Mouse (Mus musculus) B cell, adult 2 months (primary cell): ENCODE measurements around the gene Bdkrb1.

ENCODE experiments used
- DNase-seq, 2 experiments: peaks; one replicate each; pipeline ENCODE4 v3.0.0; 2022

Gene Bdkrb1

DNA sequence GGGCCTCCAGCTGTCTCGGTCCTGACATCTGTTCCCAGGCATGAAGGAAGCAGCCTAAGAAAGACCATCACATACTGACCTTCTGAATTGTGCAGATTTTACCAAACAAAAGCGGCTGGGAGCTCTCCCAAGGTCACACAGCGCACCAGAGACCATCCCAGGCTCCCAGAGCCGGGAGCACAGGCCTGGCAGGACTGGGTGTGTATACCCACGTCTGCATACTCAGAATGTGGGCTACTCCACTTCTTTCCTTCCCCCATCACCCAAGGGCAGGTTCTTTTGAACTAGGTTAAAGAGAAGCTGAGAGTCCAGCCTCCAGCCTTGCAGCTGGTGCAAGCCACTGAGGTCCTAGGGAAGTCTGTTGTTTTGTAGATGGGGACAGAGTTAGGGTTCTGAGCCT is 3.8 kb upstream of the Bdkrb1 start:
- no peak for DNase-seq

DNA sequence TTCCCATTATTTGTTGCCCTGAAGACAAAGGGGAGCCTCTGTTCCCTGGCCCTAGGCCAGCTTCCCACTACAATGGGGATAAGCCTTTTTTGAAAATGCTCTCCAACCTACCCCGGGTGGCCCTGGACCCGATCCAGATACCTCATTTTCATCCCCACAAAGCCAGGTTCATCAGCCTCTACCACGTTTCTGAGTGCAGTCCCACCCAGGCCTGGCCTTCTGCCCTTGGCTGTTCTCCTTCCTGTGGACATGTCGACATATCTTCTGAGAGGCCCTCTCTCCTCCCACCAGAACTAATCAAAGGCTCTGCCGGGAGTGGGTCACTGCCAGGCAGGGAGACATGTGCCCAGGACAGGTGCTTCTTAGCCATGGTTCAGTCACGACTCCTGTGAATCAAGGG is 1.3 kb upstream of the Bdkrb1 start:
- DNase-seq = no peak

DNA sequence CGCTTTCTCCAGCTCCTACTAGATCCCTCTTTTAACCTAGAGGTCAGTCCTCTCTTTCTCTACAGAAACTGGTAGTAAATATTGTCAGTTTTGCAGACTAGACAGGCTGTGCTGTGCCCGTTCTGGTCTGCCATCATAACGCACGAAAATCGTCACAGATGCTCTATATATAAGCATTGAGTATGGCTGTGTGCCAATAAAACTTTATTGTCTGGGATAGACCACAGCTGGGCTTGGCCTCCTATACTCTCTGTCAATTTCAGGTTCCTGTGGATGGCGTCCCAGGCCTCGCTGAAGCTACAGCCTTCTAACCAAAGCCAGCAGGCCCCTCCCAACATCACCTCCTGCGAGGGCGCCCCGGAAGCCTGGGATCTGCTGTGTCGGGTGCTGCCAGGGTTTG is 1.0 kb downstream of the Bdkrb1 start:
- no peak for DNase-seq

DNA sequence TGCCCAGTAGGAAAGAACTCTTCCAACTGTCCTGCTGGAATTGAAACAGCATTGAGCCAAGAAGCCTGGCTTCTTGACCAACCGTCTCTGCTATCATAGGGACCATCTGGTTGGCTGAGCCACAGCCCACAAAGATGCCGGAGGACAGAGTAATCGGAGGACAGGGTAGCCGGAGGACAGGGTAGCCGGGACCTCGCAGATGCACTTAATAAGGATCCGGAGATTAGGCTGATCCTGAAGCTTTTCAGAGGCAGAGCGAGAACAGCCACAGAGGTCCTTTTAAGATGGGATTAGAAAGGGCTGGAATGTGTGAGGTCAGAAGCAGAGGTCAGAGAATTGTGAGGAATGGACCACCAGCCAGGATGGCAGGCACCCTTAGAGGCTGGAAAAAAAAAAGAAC is 2.3 kb downstream of the Bdkrb1 start:
- no peak for DNase-seq

DNA sequence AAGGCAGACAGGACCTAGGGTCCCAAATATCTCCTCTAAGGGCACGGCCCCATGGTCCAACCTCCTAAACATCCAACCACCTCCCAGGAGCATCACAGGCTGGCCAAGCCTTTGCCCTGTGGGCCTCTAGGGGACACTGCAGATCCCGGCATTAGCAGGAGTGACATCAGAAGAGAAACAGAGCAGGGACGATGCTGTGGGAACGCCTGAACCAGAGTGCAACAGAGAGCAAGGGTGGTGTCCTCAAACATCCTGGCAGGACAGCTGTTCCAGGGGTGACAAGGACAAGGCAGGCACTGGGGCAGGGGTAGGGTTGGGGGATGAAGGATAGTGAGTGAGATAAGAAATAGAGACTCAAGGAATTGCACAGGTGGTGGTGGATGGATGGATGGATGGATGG is 4.0 kb downstream of the Bdkrb1 start:
- no peak for DNase-seq

DNA sequence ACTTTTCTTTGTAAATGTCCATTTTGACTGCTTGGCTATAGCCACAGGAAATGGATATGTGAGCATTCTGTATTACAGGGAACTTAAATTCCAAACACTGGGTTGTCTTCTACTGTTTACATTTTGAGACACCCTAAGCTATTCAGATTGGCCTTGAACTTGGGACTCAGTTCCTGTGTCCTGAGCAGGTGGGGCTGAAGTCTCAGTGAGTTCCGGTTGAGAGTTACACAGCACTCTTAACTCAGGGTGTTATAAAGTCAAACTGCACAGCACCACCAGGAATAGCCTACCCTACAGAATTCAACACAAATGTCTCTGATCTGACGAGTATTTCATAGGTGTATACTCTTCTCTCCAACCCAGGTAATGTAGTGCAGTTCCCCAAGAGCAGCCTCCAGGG is 8.2 kb downstream of the Bdkrb1 start:
- no peak for DNase-seq

DNA sequence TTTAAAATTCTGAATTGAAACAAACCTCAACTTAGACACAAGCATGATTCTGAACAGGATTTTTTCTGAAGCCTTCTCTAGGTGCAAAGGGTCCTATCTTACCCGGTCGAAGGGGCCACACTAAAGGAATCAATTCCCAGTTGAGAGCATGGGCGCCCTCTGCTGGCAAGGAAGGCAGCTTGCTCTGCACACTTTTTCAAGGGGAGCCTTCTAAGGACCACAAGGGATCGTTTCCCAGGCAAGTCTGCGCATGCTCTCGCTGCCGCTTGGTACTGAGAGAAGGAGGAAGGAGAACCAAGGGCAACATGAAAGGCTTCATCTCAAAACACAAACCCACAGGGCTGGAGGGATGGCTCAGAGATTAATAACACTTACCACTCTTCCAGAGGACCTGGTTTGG is 8.9 kb downstream of the Bdkrb1 start:
- peak; percentile 58 to 59 for DNase-seq

DNA sequence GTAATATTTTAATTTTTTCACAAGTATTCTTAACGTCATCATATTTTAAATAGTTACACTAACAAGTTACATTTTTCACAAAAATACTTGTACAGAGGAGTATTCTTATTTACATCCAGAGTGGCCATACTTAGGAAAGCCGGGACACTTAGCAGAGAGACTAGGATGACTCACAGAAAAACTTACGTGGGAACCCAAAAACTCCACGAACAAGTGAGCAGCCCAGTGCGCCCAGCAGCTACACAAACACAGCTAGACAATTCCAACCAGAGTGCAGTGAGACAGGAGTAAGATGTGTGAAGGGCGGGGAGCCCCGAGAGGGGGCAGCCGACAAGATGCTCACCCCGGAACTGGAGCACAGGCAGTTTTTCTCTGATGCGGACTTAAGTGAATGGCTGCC is 10.7 kb downstream of the Bdkrb1 start:
- DNase-seq = no peak

DNA sequence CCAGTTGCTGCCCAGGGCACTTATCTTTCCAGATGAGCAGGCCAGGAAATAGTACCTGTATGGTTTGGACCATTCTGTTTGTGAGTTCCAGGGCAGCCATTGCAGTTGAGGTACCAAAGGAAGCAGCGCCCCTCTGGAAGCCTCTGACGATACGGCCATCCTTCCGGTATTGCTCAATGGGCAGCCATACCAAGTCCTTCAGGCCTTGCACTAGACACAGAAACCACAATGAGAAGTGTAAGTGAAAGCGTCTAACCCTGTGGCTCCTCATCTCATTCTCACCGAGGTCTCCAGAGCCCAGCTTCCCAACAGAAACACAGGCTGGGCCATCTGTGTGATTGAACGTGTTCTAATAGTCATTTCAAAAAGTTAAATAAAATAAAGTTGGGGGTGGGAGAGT is 19.2 kb downstream of the Bdkrb1 start:
- no peak for DNase-seq

DNA sequence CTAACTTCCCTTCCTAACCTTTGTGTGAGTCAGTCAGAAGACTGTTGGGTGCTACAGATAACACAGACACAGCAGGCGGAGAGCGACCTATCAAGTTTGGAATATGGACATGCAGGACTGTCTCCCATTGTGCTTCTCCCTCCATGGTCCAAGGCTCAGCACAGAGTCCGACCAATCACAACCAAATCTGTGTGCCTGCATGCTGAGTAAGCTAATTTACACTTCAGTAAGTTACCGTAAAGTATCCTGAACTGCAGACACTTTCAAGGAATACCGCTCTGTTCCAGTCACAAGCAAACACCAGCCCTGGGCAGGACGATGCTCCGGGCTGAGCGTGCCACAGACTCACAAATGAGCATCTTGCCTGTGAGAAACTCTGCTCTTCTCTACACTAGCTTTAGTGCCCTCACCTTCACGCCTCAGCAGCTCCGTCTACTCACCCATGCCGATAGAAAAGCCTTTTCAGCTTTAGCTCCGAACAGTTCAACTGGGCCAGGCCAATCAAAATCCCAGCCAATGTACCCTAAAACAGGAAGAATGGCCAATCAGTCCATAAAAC is 20.2 kb downstream of the Bdkrb1 start:
- no peak for DNase-seq

DNA sequence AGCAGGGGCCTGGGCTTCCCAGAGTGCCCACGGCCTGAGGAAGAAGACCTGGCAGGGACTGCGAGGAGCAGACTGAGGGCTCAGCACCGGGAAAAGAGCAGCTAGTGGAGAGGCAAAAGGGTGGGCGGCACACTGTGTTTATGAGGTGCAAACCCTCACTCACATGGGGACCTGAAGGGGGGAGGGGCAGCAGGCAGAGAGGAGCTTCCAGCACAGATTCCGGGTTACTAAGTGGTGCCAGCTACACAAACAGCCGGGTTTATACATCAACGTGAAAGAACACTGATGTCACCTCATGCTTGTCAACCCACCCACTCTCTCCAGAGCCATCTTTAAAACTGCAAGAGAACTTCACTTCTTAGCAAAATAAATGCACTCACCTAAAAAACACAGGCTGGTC is 22.9 kb downstream of the Bdkrb1 start:
- no peak for DNase-seq

DNA sequence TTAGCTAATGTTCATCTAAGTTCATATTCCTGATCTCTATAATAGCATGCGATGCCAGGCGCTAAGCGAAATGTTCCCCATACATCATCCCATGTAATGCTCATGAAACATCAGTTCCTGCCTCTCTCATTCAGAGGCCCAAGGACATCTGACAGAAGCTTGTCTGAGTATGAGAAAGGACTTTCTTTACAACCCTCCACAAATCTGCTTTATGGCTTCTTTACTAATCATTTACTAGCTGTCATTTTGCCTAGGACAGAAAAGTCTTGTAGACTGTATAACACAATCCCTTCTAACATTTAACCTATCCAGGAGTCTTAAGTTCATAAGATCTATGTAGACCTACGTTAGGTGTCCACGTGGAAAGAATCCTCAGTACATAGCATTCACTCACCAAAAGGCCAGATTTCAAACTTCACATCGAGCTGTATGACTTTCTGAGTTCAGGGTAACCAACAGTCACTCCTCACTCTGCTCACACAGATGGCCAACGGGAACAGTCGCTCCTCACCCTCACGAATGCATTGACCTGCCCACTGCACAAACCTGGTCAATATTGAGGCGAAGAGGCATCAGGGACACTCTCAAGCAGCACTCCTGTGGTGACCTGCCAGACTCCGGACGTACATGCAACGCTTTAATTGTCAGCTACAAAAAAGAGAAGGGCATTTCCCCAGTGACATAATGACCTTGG is 31.6 kb downstream of the Bdkrb1 start:
- DNase-seq = no peak

DNA sequence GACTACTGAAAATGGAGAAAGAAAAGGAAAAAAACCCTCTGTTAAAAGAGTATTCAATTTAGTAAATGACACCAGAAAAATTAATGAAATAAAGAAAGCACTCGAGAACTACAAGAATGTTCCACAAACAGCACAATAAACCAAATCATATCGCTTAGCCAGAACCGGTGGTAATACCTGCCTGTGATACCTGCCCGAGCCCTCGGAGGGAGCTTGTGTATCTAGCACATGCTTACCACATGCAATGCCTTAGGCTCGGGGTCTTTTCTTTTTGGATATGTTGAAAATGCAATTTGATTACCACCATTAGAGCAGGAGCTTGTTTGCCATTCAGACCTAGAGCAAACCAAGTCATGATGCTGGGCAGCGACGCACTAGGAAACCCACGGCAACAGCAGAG is 33.7 kb downstream of the Bdkrb1 start:
- DNase-seq = no peak

DNA sequence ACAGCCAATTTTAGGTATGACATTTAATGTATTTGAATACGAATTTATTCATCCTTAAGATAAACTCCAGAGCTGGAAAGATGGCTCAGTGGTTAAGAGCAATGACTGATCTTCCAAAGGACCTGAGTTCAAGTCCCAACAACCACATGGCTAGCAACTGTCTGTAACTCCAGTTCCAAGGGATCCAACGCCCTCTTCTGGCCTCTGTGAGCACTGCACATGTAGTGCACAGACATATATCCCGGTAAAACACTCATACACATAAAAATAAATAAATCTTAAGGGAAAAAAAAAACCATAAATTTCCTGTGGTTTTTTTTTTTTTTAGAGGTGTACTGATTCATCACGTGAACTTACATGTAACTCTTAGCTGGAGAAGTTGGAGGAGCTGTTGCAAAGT is 34.7 kb downstream of the Bdkrb1 start:
- no peak for DNase-seq

DNA sequence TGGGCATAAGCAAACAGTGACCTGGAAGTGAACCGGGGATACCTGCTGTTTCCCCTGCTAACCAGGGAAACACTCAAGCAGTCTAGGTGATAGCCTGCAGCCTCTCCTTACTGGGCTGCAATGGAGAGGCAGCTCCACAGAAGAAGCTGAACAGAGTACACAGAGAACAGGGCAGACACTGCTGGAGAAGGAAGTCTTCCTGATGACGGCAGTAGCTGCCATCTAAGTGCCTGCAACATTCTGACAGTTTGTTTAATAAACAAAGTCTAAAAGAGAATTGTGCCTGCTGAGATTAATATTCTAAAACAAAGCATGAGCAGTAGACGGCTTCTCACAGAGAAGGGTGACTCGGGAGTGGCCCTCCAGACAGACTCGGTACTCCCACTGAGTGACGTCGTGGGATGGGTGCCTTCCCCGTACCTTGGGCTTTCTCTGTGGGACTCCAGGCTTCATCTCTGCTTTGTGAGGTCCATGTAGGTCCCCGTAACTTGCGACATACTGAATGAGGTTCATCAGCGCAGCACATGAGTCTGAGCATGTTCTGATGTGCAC is 40.0 kb downstream of the Bdkrb1 start:
- DNase-seq = no peak
